Mouse (Mus musculus) layer of hippocampus, adult 2 months (tissue): Measurements from ENCODE around the gene Doc2a. TPM values are rescaled to one million over a fixed set of nuclear protein-coding genes. Genes with fewer than 3 reads are reported as not detected.
"Not testable (repeated sequence)": the region's sequence is repeated elsewhere in the genome, so short reads cannot be mapped to it uniquely, and the experiment has no call there.

Experiments
- DNase-seq, 2 experiments: peaks; one replicate each; pipeline ENCODE4 v3.0.0; 2022; ENCODE audit warnings: low spot score in 2 of 2
- H3K27ac ChIP-seq: fragments of 200-600 bp; 2 replicates; pipeline ENCODE4 v1.8.1; 2022
- H3K4me3 ChIP-seq: fragments of 200-600 bp; 2 replicates; pipeline ENCODE4 v1.8.1; 2022; ENCODE audit warnings: mild to moderate bottlenecking
- CTCF ChIP-seq: fragments of 200-600 bp; conservative IDR thresholded peaks from 2 replicates; pipeline ENCODE4 v1.8.1; 2022; ENCODE audit warnings: antibody characterized with exemption, mild to moderate bottlenecking, moderate library complexity
- total RNA-seq, 2 experiments: library from RNA; stranded (reverse); gene quantifications; 2 replicates each; pipeline ENCODE4 v1.2.3; 2021

Doc2a gene
- total RNA-seq, 2 experiments from 2014 or later, result 19.2 to 20.5 TPM

DNA sequence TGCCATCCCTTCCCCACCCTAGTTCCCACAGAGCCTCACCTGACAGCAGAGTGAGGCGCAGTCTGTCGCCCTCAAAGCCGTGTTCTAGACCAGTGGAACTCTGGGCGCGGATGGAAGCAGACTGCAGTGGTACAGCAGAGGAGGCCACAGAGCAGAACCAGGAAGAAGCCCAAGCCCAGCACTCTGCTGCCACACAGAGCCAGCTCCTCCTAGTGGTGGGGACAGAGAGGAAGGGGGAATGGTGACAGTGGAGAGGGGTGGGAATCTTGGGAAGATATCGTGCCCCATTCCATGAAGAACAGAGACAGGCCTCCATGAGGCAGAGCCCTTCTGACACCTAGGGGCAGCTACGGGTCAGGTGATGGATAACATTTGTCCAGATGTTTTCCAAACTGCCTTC is 41.6 kb downstream of the Doc2a start:
- no peak overlapping the region for H3K27ac ChIP-seq
- TF ChIP-seq CTCF, result peak; percentile 67
- no peak for DNase-seq
- H3K4me3 ChIP-seq, result no peak overlapping the region

DNA sequence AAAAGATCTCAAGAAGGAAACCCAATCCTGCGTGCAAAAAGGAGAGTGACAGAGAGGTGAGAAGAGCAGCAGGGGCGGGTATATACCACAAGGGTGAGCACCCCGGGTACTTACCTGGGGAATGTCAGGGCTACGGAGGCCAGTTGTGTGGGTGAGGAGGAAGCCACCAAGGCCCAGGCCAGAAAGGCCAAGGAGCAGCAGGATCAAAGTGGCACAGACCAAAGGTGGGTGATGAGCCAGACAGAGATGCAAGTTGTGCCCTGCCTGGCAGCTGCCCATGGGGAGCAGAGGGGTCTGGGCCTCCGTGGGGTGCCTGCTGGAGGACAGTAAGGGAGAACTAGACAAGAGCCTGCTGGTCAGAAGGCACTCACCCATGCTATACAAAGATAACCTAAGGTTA is 49.7 kb downstream of the Doc2a start:
- Histone ChIP-seq H3K4me3 (no peak overlapping the region; the same call in 1 of the 2 replicates), H3K27ac (peak overlapping the region; percentile 96; the same call in 1 of the 2 replicates)
- no peak for DNase-seq
- TF ChIP-seq CTCF, result no peak

DNA sequence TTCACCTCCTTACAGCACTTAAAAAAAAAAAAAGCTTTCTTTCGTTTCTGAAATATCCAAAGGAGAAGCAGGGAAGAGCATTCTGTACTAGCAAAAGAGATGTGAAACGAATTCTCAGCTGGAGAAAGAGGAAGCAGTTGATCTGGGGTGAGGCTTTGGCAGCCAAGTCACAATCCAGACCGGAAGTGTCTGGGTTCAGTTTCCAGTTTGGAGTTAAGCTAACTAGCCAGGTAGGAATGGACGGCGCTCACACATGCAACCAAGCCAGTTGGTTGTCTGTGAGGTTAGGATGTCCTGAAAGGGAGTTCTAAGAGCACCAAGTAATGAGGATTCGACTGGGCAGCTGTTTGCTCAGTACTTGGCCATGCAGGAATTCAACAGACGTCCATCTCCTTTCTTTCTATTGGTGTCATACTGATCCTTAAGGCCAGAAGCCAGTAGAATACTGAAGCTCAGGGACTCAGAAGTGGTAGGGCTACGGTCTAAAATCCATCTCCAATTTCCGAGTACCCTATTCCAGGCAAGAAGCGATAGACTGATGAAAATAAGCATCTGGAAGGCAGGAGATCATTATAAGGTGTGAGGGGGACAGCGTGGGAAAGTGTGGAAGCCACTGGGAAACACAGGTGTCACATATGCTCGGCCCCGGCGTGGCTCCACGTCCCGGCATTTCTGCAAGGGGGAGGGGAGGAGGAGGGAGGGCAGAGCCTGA is 50.3 kb downstream of the Doc2a start:
- TF ChIP-seq CTCF, result no peak
- H3K27ac ChIP-seq, result peak overlapping the region; percentile 96
- H3K4me3 ChIP-seq, result peak overlapping the region; percentile 74
- DNase-seq, result no peak

DNA sequence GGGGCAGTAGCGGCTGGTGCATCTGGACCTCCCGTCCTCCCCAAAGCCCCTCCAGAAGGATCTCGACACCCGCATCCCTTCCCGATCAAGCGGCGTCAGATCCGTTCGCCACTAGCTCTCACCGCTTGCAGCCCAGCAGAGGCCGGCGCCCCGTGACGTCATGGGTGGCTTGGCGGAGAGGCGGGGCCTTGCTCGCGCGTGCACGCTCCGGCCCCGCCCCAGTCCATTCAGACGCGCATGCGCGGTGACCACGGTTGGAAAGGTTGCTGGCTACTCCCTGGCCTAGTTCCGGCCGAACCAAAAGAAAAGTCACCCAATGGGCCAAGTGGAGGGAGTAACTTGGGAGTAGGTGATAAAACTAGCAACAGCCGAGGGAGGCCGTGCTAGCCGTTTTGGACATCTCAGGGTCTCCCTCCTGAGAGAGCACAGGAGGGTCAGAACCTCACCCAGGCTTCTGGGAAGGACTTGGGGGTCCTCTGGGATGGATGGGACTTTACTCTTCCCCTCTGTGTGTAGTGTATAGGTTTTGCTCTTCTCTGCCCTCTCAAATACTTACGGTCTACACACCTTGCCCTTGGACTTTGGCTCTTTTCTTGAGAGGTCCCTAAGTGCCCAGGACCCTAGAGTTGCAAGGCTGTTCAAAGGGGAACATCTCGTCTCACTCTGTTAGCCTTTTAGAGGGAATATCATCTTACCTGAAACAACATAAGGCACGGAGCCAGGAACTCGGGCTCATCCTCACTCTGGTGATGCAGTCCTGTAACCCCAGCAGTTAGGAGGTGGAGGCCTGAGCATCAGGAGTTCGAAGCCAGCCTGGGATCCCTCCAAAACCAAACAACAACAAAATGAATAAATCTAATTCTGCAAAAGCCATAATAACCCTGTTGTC is 51.1 kb downstream of the Doc2a start:
- Histone ChIP-seq H3K4me3 (peak overlapping the region; percentile 74), H3K27ac (peak overlapping the region; percentile 96)
- no peak for TF ChIP-seq CTCF
- peak; percentile 93 to 97 for DNase-seq

DNA sequence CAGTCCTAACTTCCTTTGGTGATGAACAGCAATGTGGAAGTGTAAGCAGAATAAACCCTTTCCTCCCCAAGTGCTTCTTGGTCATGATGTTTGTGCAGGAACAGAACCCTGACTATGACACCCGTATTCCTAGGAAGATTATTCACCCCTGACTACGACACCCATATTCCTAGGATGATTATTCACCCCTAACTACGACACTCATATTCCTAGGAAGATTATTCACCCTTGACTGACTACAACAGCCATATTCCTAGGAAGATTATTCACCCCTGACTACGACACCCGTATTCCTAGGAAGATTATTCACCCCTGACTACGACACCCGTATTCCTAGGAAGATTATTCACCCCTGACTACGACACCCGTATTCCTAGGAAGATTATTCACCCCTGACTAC is 52.6 kb downstream of the Doc2a start:
- not testable (repeated sequence) for H3K4me3 ChIP-seq, H3K27ac ChIP-seq, DNase-seq

Other genes with a start within 250 kb of the Doc2a start
- gene Nupr1, start 216.6 kb upstream of the Doc2a start, total RNA-seq, result 10 to 100 TPM; 10.3 to 12.2 TPM
- gene Sgf29, start 198.1 kb upstream of the Doc2a start, total RNA-seq, result 10 to 100 TPM; 27.8 to 28.4 TPM
- 1 to 10 TPM; 9.1 to 9.4 TPM for gene Sult1a1, start 171.0 kb upstream of the Doc2a start, total RNA-seq
- 100 to 1,000 TPM; 103 to 112 TPM for gene Bola2, start 152.0 kb upstream of the Doc2a start, total RNA-seq
- 10 to 100 TPM; 18.9 to 22.3 TPM for gene Slx1b, start 151.6 kb upstream of the Doc2a start, total RNA-seq
- gene Coro1a, start 139.6 kb upstream of the Doc2a start, total RNA-seq, result 100 to 1,000 TPM; 130 to 135 TPM
- 100 to 1,000 TPM; 170 to 175 TPM for gene Mapk3, start 87.8 kb upstream of the Doc2a start, total RNA-seq
- 1 to 10 TPM; 3.1 to 7.0 TPM for gene Gdpd3, start 81.1 kb upstream of the Doc2a start, total RNA-seq
- 100 to 1,000 TPM; 283 to 289 TPM for gene Ypel3, start 70.5 kb upstream of the Doc2a start, total RNA-seq
- gene Tbx6, start 65.9 kb upstream of the Doc2a start, total RNA-seq, result 1 to 10 TPM in 1 of 2 experiments, under 1 TPM in 1; 0.54 to 1.0 TPM
- 10 to 100 TPM; 50.2 to 54.9 TPM for gene Ppp4c, start 54.9 kb upstream of the Doc2a start, total RNA-seq
- 10 to 100 TPM; 73.8 to 74.7 TPM for gene Fam57b, start 49.7 kb upstream of the Doc2a start, total RNA-seq
- gene 4930451I11Rik, start 15.8 kb upstream of the Doc2a start, total RNA-seq, result not detected
- 10 to 100 TPM; 32.2 to 38.5 TPM for gene Hirip3, start 14.6 kb downstream of the Doc2a start, total RNA-seq
- gene Ino80e, start 15.0 kb downstream of the Doc2a start, total RNA-seq, result 10 to 100 TPM; 49.2 to 49.4 TPM
- 100 to 1,000 TPM; 154 to 163 TPM for gene Taok2, start 37.3 kb downstream of the Doc2a start, total RNA-seq
- gene Tmem219, start 75.5 kb downstream of the Doc2a start, total RNA-seq, result 10 to 100 TPM; 21.4 to 23.3 TPM
- 100 to 1,000 TPM; 164 to 166 TPM for gene Kctd13, start 81.5 kb downstream of the Doc2a start, total RNA-seq
- 10 to 100 TPM; 31.7 to 36.1 TPM for gene Asphd1, start 102.2 kb downstream of the Doc2a start, total RNA-seq
- gene Sez6l2, start 103.1 kb downstream of the Doc2a start, total RNA-seq, result 100 to 1,000 TPM; 439 to 458 TPM
- gene Cdipt, start 128.5 kb downstream of the Doc2a start, total RNA-seq, result 100 to 1,000 TPM; 155 to 167 TPM
- not detected for gene Cdiptos, start 128.7 kb downstream of the Doc2a start, total RNA-seq
- gene Mvp, start 167.2 kb downstream of the Doc2a start, total RNA-seq, result 10 to 100 TPM in 1 of 2 experiments, 1 to 10 TPM in 1; 8.0 to 10.1 TPM
- gene Pagr1b, start 169.1 kb downstream of the Doc2a start, total RNA-seq, result under 1 TPM in 1 of 2 experiments, not detected in 1; 0.90 TPM
- gene Pagr1a, start 169.9 kb downstream of the Doc2a start, total RNA-seq, result 10 to 100 TPM; 17.4 to 43.4 TPM
- 10 to 100 TPM; 53.6 to 62.4 TPM for gene Gm42742, start 173.7 kb downstream of the Doc2a start, total RNA-seq
- gene Prrt2, start 173.8 kb downstream of the Doc2a start, total RNA-seq, result 100 to 1,000 TPM; 243 to 275 TPM
- 100 to 1,000 TPM; 242 to 258 TPM for gene Maz, start 179.6 kb downstream of the Doc2a start, total RNA-seq
- gene Kif22, start 195.1 kb downstream of the Doc2a start, total RNA-seq, result 1 to 10 TPM; 4.1 to 9.9 TPM
- gene Zg16, start 239.9 kb downstream of the Doc2a start, total RNA-seq, result not detected
- 1 to 10 TPM; 1.0 to 2.0 TPM for gene AI467606, start 243.9 kb downstream of the Doc2a start, total RNA-seq